Mouse (Mus musculus) adrenal gland, adult (tissue): Measurements from ENCODE around the gene Abcb8.
A peak's percentile ranks its signal among the peaks of the same experiment; 100 is the strongest.

ENCODE experiments used
- DNase-seq, 2 experiments: peaks; one replicate each; pipeline ENCODE4 v3.0.0; 2022 to 2023; ENCODE audit warnings: low spot score in 1 of 2; ENCODE audit not compliant: inconsistent age in 2 of 2

Abcb8 gene

DNA sequence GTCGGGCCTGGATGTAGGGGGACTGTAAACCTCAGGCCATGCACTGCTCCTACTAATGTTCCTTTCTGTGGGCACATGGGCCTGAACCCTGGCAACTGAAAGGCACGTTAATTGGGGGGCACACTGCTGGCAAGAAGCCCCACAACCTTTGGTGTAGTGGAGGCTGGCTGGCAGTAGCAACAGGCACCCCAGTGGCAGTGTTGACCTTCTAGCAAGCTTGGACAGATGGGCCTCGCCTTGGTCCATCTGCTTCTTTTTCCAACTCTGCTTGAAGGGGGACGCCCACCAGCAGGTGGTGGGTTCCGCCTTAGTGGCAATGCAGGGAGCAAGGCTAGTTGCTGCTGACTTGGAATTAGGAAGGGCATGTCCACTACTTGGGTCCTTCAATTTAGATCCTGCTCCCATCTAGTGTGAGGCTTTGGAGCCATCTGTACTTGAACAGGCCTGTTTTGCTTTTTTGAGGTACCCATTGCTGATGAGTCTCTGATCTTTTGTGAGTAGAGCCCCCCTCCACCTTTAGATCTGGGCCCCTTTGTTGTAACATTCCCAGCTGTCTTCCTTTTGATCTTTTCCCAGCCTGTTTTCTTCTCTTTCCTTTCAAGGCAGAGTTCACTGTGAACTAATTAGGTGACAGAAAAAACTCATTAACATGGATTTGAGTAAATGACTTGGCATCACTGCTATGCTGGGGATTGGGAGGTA, 60.0 kb downstream of the Abcb8 start:
- DNase-seq: peak in 1 of 2 experiments; percentile 33

DNA sequence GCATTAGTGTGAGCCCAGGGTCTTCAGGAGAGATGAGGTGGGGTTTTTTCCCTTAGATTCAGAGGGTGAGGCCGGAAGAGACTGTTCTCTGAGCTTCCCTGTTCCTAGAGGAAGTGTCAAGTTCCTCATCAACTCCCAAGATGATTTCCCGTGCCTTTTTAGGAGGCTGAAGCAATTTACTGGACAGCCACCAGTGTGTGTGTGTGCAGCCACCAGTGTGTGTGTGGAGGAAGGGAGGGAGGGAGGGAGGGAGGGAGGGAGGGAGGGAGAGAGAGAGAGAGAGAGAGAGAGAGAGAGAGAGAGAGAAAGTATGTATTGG, 60.5 kb downstream of the Abcb8 start:
- DNase-seq: no peak

DNA sequence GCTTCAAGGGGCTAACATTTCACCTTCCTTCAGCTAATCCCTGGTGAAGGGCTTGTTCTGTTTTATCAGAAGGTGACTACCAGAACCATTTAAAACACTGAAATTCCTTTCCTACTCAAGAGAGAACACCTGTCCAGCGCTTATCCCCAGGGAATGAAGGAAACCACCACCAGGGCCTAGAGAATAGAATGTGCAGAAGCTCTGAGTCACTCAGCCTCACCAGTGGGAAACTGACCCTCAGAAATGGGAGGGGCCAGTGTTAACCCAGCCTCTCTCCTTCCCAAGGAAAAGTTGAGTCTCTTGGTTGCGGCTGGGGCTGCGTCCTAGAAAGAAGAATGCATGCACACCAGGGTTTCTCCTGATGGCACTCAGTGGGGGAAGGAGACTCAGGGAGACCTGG, 61.6 kb downstream of the Abcb8 start:
- DNase-seq: peak; percentile 47 to 79

- no peak for DNase-seq
Measured at GRCm38 (mm10) chr5:24455613-24456012, 62.1 kb downstream of the Abcb8 start.
